Mouse (Mus musculus) testis, postnatal 10 days (tissue): ENCODE results near the gene Pde4a.
A peak's percentile ranks its signal among the peaks of the same experiment; 100 is the strongest.

Experiments used
- DNase-seq: peaks from one replicate; pipeline ENCODE4 v3.0.0; 2021; ENCODE audit warnings: low spot score

Gene Pde4a

GRCm38 (mm10) chr9:21165041-21165951 is at the start of gene Pde4a:
Gene Pde4a (plus strand): TSS chr9:21165714.
- DNase-seq = no peak

GRCm38 (mm10) chr9:21117073-21117472 is 48.4 kb upstream of the Pde4a start:
- no peak for DNase-seq

GRCm38 (mm10) chr9:21121483-21121882 is 44.0 kb upstream of the Pde4a start:
- DNase-seq = no peak

GRCm38 (mm10) chr9:21124837-21125236 is 40.7 kb upstream of the Pde4a start:
- DNase-seq = no peak

GRCm38 (mm10) chr9:21125502-21126258 is 39.8 kb upstream of the Pde4a start:
- DNase-seq = no peak

GRCm38 (mm10) chr9:21126259-21126627 is 39.3 kb upstream of the Pde4a start:
- DNase-seq = no peak

- peak; percentile 89 for DNase-seq
Observed at GRCm38 (mm10) chr9:21131059-21131956, 34.2 kb upstream of the Pde4a start, which contains the start of gene Tyk2. Gene Tyk2 (minus strand): TSS chr9:21131243.

- no peak for DNase-seq
Observed at GRCm38 (mm10) chr9:21132102-21132775, 33.3 kb upstream of the Pde4a start.

GRCm38 (mm10) chr9:21133064-21133707 is 32.3 kb upstream of the Pde4a start:
- no peak for DNase-seq

- no peak for DNase-seq
Observed at GRCm38 (mm10) chr9:21134595-21135328, 30.8 kb upstream of the Pde4a start.

GRCm38 (mm10) chr9:21135329-21135890 is 30.1 kb upstream of the Pde4a start:
- no peak for DNase-seq

- no peak for DNase-seq
Observed at GRCm38 (mm10) chr9:21135941-21136381, 29.6 kb upstream of the Pde4a start.

- no peak for DNase-seq
Observed at GRCm38 (mm10) chr9:21136401-21136800, 29.1 kb upstream of the Pde4a start.

- peak; percentile 73 for DNase-seq
Observed at GRCm38 (mm10) chr9:21137229-21137628, 28.3 kb upstream of the Pde4a start.

- DNase-seq = no peak
Observed at GRCm38 (mm10) chr9:21138386-21138785, 27.1 kb upstream of the Pde4a start.

- DNase-seq = no peak
Observed at GRCm38 (mm10) chr9:21141922-21142321, 23.6 kb upstream of the Pde4a start.

- no peak for DNase-seq
Observed at GRCm38 (mm10) chr9:21144361-21144760, 21.2 kb upstream of the Pde4a start.

GRCm38 (mm10) chr9:21145431-21145830 is 20.1 kb upstream of the Pde4a start:
- no peak for DNase-seq

- no peak for DNase-seq
Observed at GRCm38 (mm10) chr9:21146722-21147121, 18.8 kb upstream of the Pde4a start.

GRCm38 (mm10) chr9:21148427-21148826 is 17.1 kb upstream of the Pde4a start:
- DNase-seq = no peak
